Mouse (Mus musculus): Measurements from ENCODE around the gene Nkx2-4. TPM values are rescaled to one million over a fixed set of nuclear protein-coding genes. Genes with fewer than 3 reads are reported as not detected.

Nkx2-4 gene
- total RNA-seq (2014; fragmentation: Nextera tagmentation) (not detected in 2 replicates), total RNA-seq (2017) (not detected in 2 replicates)

GRCm38 (mm10) chr2:147085072-147085870 lies at the start of gene Nkx2-4:
Gene Nkx2-4 (minus strand): TSS chr2:147085445.
- peak; percentile 50 for ATAC-seq (replicated peaks; ENCODE audit: poor library complexity, severe bottlenecking)

GRCm38 (mm10) chr2:147127366-147127765 lies 42.1 kb upstream of the Nkx2-4 start:
- ATAC-seq (replicated peaks; ENCODE audit: poor library complexity, severe bottlenecking) = no peak

DNA sequence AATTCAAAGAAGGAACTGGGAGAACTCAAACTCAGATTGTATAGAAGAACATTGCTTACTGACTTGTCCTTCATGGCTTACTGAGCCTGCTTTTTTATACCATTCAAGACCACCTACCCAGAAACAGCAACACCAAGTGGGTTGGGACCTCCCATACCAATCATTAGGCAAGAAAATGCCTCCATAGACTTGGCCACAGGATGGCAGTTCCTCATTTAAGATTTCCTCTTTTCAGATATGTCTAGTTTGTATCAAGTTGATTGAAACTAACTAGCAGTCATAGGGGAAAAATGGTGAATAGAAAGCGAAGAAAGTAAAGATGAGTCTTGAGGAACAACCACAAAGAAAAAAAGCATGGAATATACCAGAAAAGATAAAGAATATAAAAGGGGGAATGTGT lies 34.5 kb upstream of the Nkx2-4 start:
- ATAC-seq (replicated peaks; ENCODE audit: poor library complexity, severe bottlenecking) = peak; percentile 66

DNA sequence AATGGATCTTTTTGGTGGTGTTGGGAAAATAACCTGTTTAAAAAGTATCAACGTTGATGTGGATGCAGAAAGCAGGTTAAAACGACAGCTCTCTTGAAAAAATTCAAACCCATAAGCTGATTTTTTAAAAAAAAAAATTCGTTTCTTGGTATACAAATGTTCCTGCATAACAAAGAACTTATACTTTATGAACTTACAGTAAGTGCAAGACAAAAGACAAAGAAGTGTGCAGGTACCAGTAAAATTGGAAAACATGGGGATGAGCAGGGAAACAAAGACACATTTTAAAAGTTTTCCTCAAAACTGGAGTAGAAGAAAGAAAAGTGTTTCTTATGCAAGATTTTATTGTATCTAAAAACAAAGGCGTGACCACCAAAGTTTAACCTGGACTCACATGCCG lies 1.2 kb upstream of the Nkx2-4 start:
- no peak for ATAC-seq (replicated peaks; ENCODE audit: poor library complexity, severe bottlenecking)

- ATAC-seq (replicated peaks; ENCODE audit: poor library complexity, severe bottlenecking) = no peak
Observed at GRCm38 (mm10) chr2:147085937-147086336, 692 bp upstream of the Nkx2-4 start.

DNA sequence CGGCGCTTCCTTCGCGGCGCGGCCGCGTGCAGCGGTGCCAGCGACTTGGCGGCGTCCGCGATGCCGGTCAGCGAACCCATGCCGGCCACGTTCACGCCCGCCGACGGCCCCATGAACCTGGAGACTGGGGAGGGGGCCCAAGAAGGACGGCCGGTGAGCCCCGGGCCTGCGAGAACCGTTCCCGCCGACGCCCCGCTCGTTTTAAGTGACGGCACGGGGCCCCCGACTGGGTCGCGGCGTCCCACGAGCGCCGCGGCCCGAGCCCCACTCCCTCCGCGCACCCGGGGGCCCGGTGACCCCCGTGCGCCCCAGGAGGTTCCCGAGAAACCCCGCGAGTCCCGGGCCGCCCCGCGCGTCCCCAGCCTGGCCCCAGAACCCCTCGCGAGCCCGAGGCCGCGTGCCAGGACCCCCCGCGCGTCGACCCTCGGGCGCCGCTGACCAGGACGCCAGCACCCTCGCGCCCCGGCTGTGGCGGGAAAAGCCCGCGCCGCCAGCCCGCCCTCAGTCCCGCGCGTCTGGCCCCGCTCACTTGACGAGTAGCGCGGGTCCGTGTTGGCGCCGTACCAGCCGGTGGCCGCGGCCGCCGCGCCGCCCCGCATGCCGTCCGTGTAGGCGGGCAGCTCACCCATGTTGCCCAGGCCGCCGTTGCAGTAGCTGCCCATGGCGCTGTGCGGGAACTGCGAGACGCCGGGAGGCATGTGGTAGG lies 726 bp downstream of the Nkx2-4 start:
- ATAC-seq (replicated peaks; ENCODE audit: poor library complexity, severe bottlenecking) = peak; percentile 35

DNA sequence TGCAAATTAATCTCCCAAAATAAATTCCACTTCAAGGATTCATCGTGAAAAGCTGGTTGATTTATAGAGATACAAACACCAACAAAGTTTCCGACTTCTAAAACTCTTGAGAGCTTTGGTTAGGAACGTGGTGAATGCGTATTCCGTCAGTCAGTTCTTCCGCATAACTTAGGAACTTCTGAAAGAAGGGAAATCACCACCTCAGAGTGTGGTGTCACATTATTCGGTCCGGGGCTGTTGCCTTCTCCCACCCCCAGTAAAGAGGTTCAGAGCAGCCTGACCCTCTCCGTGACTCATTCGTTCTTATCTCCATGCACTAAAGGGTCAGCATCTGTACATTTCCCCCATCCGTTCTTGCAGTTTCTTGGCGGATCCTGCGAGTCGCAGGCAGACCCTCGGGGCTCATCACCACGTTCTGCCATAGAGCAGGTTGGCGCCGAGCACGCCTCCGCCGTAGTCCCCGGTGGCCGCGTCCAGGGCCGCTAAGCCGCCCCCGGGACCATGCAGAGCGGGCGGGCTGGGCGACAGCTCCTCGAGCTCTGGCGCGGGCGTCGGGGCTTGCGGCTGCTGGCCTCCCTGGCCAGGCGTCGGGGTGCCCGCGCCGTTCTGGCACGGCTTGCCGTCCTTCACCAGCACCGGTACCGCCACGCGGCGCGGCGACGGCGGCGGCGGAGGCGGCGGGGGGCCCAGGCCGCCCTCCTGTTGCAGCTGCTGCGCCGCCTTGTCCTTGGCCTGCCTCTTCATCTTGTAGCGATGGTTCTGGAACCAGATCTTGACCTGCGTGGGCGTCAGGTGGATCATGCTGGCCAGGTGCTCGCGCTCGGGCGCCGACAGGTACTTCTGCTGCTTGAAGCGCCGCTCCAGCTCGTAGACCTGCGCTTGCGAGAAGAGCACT lies 1.5 kb downstream of the Nkx2-4 start:
- peak; percentile 47 for ATAC-seq (replicated peaks; ENCODE audit: poor library complexity, severe bottlenecking)

- ATAC-seq (replicated peaks; ENCODE audit: poor library complexity, severe bottlenecking) = no peak
Observed at GRCm38 (mm10) chr2:147082391-147082790, 2.9 kb downstream of the Nkx2-4 start.

GRCm38 (mm10) chr2:147074399-147074798 lies 10.8 kb downstream of the Nkx2-4 start:
- no peak for ATAC-seq (replicated peaks; ENCODE audit: poor library complexity, severe bottlenecking)

- ATAC-seq (replicated peaks; ENCODE audit: poor library complexity, severe bottlenecking) = no peak
Observed at GRCm38 (mm10) chr2:147073962-147074361, 11.3 kb downstream of the Nkx2-4 start.

- ATAC-seq (replicated peaks; ENCODE audit: poor library complexity, severe bottlenecking) = no peak
Observed at GRCm38 (mm10) chr2:147070305-147070704, 14.9 kb downstream of the Nkx2-4 start.

DNA sequence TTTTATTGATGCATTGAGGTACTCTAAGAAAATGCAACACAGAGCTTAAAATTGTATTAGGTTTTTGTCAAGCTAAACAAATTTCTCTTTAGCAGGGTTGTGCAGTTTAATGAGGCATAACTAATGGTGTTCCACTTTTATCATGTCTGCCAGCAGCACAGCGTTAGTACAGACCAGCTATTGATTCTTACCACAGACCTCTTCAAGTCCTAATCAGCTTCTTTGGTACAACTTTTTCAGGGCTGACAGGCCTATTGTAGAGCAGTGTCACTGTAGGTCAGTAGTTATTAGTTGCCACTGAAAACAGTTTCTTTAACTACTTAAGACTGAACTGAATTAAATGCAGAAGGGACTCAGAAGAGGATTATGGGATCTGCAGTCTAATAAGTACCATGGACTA lies 16.2 kb downstream of the Nkx2-4 start:
- no peak for ATAC-seq (replicated peaks; ENCODE audit: poor library complexity, severe bottlenecking)

DNA sequence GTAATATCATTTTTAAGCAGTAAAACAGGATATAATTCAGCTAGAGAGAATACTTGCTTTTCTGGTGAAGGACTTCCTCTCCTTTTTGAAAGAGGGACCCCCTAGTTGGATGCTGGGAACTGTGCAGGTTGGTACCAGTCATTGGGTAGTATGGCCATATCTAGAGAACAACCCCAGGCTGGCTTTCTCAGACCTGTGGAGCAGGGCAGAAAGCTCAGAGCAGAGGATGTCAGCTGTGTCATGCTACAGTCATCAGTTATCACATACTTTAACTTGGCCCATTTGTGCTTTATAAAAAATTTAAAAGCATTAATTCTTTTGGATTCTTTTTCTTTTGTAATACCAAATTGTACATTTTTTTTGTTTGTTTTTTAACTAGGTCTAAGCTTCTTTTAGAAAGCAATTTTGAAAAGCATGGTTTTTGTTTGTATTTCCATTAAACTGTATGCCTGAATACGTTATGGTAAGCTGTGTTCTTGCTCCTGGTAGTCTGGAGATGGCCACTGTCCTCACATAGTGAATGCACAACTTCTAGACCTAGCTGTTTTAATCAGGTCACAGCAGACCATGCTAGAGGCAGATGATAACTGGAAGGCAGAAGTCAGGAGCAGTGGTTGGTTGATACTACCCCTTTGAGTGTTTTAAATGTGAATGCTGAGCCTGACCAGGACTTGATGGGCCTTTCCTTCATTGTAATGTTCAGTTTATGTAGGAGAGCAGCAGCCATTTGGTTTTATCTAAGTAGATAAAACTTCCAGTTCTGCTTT lies 17.6 kb downstream of the Nkx2-4 start:
- ATAC-seq (replicated peaks; ENCODE audit: poor library complexity, severe bottlenecking) = no peak

DNA sequence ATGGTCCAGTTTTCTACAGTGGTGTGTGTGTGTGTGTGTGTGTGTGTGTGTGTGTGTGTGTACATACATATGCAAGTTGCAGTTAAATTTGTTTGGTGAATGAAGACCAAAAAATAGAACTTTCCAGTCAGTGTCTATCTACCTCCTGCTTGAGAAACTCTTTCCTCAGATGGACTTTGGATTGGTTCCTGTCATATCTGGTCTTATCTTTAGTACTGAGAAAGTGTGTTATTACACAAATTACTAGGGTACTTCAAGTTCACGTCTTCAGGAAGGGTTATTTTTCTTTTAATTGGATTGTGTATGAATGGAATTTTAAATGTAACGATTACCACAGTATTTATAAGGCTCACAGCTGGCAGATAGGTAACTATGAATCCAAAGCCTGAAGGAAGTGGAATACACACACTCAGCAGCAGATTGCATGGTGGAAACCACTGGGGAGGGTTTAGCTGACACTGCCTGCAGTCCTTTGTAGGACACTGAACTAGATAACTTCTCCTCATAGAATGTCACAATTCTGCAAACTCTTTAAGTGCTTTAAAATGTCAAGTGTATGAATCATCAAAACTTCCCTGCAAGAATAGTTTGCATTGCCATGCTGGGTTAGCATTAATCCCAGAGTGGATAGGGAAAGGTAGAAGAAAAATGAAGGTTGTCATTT lies 31.9 kb downstream of the Nkx2-4 start:
- no peak for ATAC-seq (replicated peaks; ENCODE audit: poor library complexity, severe bottlenecking)

DNA sequence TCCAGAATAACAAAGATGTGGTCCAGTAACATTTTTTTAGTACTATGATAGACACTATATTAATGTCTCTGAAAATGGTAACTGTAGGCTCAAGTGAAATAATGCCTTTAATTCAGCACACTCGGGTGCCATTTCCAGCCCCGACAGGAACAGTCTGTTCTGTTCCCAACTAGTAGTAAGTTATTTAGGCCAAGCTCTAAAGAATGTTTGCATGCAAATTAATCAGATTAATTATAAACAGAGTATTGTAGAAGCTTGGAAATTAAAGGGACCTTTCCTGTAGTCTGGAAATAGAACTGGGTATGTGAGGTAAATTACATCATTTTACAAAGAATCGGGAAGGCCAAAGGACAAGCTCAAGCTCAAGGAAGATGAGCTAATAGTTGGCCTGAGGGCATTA lies 38.2 kb downstream of the Nkx2-4 start:
- ATAC-seq (replicated peaks; ENCODE audit: poor library complexity, severe bottlenecking) = no peak

GRCm38 (mm10) chr2:147035864-147036263 lies 49.4 kb downstream of the Nkx2-4 start:
- peak; percentile 97 for ATAC-seq (replicated peaks; ENCODE audit: poor library complexity, severe bottlenecking)

All from granulocyte monocyte progenitor cell, adult 5-6 weeks (primary cell).